Mouse (Mus musculus) splenic B cell, adult 2 months (primary cell): ENCODE data around the gene Rad51ap1.

Experiments used
- DNase-seq: peaks from one replicate; pipeline ENCODE4 v3.0.0-alpha.2; 2011; ENCODE audit warnings: low read depth, low spot score
- H3K27me3 ChIP-seq: 2 replicates; pipeline ENCODE4 v1.6.1; 2012; ENCODE audit warnings: mild to moderate bottlenecking, low read length, moderate library complexity, mixed read lengths; ENCODE audit not compliant: control insufficient read depth, poor library complexity, insufficient read depth, severe bottlenecking
- H3K36me3 ChIP-seq: 2 replicates; pipeline ENCODE4 v1.6.1; 2012; ENCODE audit warnings: mild to moderate bottlenecking, low read length, moderate library complexity, mixed read lengths; ENCODE audit not compliant: control insufficient read depth, poor library complexity, insufficient read depth, severe bottlenecking

The Rad51ap1 gene

DNA sequence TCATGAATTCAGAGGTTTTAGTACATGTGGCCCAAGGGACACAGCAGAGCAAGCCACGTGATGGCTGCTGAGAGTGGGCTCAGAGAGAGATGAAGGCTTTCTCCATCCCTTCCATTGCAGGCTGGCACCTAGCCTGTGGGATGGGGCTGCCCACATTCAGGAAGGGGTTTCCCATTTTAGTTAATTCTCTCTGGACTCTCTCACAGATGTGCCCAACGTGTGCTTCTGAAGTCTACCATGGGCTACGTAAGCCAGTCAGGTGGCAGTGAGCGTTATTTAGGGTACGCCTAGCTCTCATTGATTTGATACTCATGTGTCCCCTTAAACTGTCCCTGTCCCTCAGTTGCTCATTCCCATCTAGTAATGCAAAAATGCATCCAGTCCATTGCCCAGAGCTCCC, 24.5 kb downstream of the Rad51ap1 start:
- no peak for DNase-seq
- Histone ChIP-seq H3K27me3 (no peaks in the 10 kb centered on the region), H3K36me3 (no peaks in the 10 kb centered on the region)

- peak; percentile 40 for DNase-seq
- no peaks in the 10 kb centered on the region for H3K36me3 ChIP-seq
- no peaks in the 10 kb centered on the region for H3K27me3 ChIP-seq
These were observed 28.7 kb downstream of the Rad51ap1 start for GRCm38 (mm10) chr6:126910727-126911126.

DNA sequence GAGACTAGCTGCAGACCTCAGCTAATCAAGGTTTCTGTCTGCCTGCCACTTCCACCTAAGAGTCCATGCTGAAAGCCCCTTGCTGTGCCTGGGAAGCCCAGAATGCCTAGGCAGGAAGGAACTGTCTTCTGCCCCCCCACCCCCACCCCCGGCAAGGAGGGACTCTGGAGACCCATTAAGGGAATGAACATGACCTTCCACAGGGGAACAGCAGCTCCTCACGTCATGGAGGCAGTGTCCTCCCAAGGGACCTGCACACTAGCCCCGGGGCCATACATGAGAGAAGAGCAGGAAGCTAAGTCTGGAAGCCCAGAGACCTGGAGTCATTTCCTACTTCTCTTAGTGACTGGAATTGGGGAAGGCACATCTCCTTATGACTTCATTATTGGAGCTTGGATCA, 31.5 kb downstream of the Rad51ap1 start:
- no peak for DNase-seq
- Histone ChIP-seq H3K36me3 (no peaks in the 10 kb centered on the region), H3K27me3 (no peaks in the 10 kb centered on the region)

DNA sequence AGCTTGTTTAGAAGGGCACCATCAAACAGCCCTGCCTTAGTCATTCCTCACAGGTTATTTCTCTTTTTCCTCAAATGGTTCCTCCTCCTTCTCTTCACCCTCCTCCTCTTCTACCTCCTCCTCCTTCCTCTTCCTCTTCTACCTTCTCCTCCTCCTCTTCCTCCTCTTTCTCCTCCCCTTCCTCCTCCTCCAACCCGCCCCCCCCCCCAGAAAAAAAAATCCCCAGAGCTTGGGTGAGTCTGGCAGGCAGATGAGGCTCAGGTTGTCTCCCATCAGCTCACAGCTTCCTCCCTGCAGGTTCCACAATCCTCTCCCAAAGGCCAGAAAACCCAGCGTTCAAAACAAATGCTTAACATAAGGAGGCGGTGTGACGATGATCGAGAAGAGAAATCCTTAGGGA, 32.0 kb downstream of the Rad51ap1 start:
- Histone ChIP-seq H3K27me3 (no peaks in the 10 kb centered on the region), H3K36me3 (no peaks in the 10 kb centered on the region)
- no peak for DNase-seq

- H3K27me3 ChIP-seq = no peaks in the 10 kb centered on the region; the same call in 1 of the 2 replicates
- no peaks in the 10 kb centered on the region for H3K36me3 ChIP-seq
- DNase-seq = no peak
These were observed 62.3 kb downstream of the Rad51ap1 start for GRCm38 (mm10) chr6:126877118-126877517.
